In the genomic region with DNA sequence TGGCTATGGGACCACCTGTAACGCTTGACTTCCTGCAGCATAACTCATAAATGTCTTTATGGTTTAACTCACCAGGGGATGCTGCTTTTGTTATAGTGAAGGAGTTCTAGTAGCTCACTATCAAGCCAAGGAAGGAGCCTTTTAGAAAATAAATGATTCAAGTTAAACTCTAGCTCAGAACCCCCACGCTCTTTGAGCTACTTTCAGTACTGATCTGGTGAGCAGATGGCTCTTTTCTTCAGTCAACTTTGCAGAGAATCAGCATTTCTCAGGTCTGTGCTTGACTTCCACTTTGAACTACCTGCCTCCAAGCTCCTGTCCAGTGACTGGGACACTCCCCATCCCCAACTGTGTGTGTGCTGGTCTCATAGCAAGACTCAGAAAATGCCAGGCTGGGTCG, we compare ENCODE assay signal across 14 mouse cellular contexts.
DNase-seq lines count a peak whose midpoint lies in the region.
"Had no signal": no experiment of that assay in that cellular context is flagged by ENCODE, and none has a peak within 500 bp of the region (broad histone marks: within the 10 kb centered on the region; RNA-seq: fewer than 3 reads in every experiment).

No protein-coding gene starts in this region.

- intact Hi-C loops in left cerebral cortex, postnatal 25 days (cut with DNase I): no loop called here

- peak; percentile 18 to 52 for DNase-seq in left cerebral cortex, postnatal 25 days (ENCODE audit: low spot score in 2 of 2)
- no peak for DNase-seq in left cerebral cortex, adult 18-20 months (ENCODE audit: low spot score in 2 of 2)
- peak; percentile 71 for DNase-seq in brain, adult 2 months (ENCODE audit: low read depth, low spot score)
- DNase-seq in telencephalon, adult 2 months (ENCODE audit: low read depth, low spot score): peak; percentile 60
- no peak for DNase-seq in layer of hippocampus, adult 9-10 months (ENCODE audit: low spot score)
- DNase-seq: adrenal gland, adult 2 months; adrenal gland, postnatal 10 days; adrenal gland, postnatal 25 days; cerebellum, adult 11-12 months; cerebellum, adult 2 months; cerebellum, adult 9-10 months; cerebellum, postnatal 10 days; cerebellum, postnatal 25 days; embryo, embryonic 11 days had no signal

Comparison
In these comparisons a context has a peak if more than half of its experiments do, and no peak if none do; other contexts are left out.
1. DNase-seq: peak in left cerebral cortex, postnatal 25 days (2 of 2), brain, adult 2 months (single experiment) and telencephalon, adult 2 months (single experiment); none in left cerebral cortex, adult 18-20 months (0 of 2) and layer of hippocampus, adult 9-10 months (single experiment).